Mouse (Mus musculus) urinary bladder, postnatal 36 days (tissue): ENCODE results near the gene Greb1.

Experiments
- DNase-seq, 2 experiments: peaks; one replicate each; pipeline ENCODE4 v3.0.0; 2022; ENCODE audit warnings: low spot score in 2 of 2, mixed read lengths in 1 of 2

Gene Greb1

DNA sequence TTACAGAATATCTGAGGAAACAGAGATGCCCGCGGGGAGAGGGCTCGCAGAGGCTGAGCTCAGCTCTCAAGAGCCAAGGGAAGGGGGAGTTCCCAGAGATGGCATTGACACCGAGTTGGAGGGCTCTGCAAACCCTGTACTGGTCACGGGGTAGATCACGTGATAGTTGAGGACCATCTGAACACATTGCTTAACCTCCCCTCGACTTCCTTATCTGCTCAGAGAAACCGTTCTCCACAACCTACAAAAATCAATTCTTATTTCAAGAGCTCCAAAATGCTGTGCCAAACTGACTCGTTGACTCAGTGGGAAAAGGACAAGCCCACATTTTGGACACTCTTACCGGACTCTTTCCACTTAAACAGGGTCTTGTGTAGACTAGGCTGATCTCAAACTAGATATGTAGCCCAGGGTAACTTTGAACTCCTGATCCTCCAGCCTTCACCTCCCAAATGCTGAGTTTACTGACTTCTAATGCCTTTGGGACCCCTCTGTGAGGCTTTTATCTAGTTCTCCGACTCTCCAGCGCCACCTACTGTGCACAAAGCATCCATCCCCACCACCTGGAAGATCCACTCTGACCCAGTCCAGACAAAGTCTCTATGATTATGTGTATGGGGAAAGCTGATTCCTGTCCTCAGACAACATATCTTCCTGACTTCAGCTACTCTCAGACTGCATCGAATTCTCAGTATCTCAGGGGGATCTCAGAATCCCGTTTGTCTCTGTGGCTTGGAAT is 166.4 kb downstream of the Greb1 start:
- peak in 1 of 2 experiments; percentile 26 for DNase-seq

DNA sequence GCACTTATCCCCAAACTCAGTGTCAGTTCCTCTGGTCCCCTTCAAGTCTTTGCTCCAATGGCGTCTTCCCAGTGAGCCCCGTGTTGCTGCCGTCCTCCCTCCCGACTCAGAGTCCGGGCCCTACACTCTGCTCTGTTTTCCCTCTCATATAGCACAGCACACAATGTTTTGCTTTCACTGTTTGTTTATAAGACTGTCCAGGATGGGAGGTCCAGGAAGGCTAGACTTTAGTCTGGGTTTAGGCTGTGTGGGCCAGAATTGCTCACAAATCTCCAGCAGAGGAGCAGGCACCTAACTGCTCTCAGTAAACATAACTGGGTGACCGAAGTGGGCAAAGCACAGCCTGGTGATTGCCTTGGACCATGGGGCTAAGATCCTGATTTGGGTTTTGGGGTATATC is 167.5 kb downstream of the Greb1 start:
- no peak for DNase-seq

DNA sequence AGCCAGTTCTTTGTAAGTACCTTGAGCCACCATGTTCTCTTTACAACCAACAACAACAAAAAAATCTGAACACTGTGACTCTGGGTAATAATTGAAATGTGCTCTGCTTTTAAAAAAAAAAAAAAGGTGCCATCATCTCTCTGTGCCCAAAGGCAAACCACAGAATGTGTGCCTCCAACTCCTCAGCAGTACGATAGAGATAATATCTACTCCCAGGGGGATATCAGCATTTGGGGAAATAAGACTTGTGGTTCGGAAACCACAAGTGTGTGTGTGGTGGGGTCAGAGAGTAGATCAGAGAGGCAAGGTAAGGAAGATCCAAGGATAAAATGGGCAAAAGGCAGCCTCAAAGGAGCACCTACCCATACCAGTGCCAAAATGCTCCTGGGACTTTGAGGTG is 169.3 kb downstream of the Greb1 start:
- no peak for DNase-seq

DNA sequence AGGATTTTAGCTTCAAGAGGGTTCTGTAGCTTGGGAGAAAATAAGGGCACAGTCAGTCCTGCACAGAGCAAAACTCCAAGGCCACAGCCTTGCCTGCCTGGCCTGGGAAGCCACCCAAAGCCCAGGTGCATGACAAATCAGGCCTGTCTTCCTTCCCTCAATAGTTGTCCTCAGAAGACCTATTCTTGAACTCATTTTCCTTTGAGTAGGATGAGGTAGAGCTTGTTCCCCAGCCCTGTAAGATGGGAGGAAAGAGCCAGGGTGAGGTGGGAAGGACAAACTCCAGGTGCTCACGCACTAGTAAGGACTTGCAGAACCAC is 169.9 kb downstream of the Greb1 start:
- no peak for DNase-seq

DNA sequence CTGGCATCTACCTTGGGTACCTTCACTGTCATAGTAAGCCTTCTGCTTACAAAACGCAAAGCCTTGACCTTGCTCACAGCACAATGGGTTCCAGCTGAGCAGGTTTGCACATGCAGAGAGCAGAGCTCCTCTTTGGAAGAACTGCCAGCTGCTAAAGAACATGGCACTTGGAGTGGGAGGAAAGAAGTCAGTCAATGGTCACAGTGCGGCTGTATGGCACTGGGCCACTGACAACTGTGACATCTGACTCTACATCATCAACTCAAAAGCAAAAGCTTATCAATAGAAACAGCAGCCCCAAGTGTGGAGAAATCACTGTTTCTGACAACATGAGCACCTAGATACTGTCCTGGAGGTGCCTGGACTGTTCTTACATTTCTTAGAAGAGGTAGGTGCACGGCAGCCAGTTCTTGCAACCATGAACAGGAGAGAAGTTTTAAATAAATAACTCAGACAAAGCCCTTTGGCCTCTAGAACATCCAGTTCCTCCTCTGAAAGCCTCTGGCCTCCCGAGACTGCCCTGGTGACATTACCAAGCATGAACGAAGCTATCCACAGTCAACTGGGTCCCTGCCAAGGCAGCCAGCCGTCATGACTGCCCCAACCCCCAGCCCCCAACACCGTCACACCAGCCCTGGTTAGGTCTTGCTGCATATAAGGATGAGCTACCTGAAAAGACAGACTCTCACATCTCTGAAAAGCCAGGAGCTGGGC is 170.4 kb downstream of the Greb1 start:
- DNase-seq: peak in 1 of 2 experiments; percentile 51
